ENCODE assay signal across 23 mouse cellular contexts in genomic region chr9:110632671-110633070, GRCm38 (mm10). TPM values are rescaled to one million over a fixed set of nuclear protein-coding genes. Genes with fewer than 3 reads are reported as not detected.
DNase-seq lines count a peak whose midpoint lies in the region; TF ChIP-seq lines count a peak whose summit lies in the region.
"Had no signal": no experiment of that assay in that cellular context is flagged by ENCODE, and none has a peak within 500 bp of the region (broad histone marks: within the 10 kb centered on the region; RNA-seq: fewer than 3 reads in every experiment).

No protein-coding gene starts in this region.

- H3K9ac ChIP-seq in ES-Bruce4 (ENCODE audit: low read depth, poor library complexity, severe bottlenecking) = peak overlapping the region; percentile 20
- H3K9ac ChIP-seq: heart, embryonic 13.5 days; hindbrain, embryonic 14.5 days had no signal

- peak overlapping the region; percentile 41 for H3K4me3 ChIP-seq in ES-Bruce4 (ENCODE audit: low read depth, low read length)
- H3K4me3 ChIP-seq: erythroblast, embryonic 14.5 days had no signal

- no peak for TF ChIP-seq CTCF in ES-Bruce4 (IDR thresholded peaks at IDR 0.05; ENCODE audit: low read depth, low read length)

- H3K4me1 ChIP-seq in ES-Bruce4 (ENCODE audit: control insufficient read depth, insufficient read depth, low read length) = no peaks in the 10 kb centered on the region

- H3K9me3 ChIP-seq in ES-Bruce4 (replicated peaks; ENCODE audit: control insufficient read depth, insufficient read depth, low read length, poor library complexity, severe bottlenecking) = no peaks in the 10 kb centered on the region
- H3K9me3 ChIP-seq: embryonic facial prominence, embryonic 13.5 days; forebrain, embryonic 12.5 days; forebrain, embryonic 15.5 days; heart, embryonic 10.5 days; heart, embryonic 13.5 days had no signal

- no peak overlapping the region for H3K27ac ChIP-seq in ES-Bruce4 (ENCODE audit: insufficient read depth, low read length)
- H3K27ac ChIP-seq: embryonic facial prominence, embryonic 13.5 days; forebrain, embryonic 12.5 days; forebrain, embryonic 15.5 days; heart, embryonic 10.5 days; heart, embryonic 13.5 days; hindbrain, embryonic 14.5 days; hindbrain, postnatal 0 days had no signal

- DNase-seq in adrenal gland, postnatal 10 days = peak; percentile 47
- DNase-seq in adrenal gland, postnatal 25 days = no peak
- peak; percentile 2 for DNase-seq in kidney, adult 11 months
- no peak for DNase-seq in kidney, adult 8-10 months
- DNase-seq in heart, adult 8-10 months (ENCODE audit: low spot score) = no peak
- DNase-seq: B cell, adult 2 months; cerebellum, adult 8-10 months; cerebellum, postnatal 14 days; gastrocnemius, postnatal 25 days; heart, adult 18-20 months; heart, postnatal 14 days; heart, postnatal 4 days; kidney, adult 2 months had no signal

- no peak for TF ChIP-seq EP300 in ES-Bruce4 (IDR thresholded peaks at IDR 0.05; ENCODE audit: insufficient read depth, low read depth, low read length)

- H3K36me3 ChIP-seq in ES-Bruce4 (ENCODE audit: control insufficient read depth, insufficient read depth, low read length, poor library complexity, severe bottlenecking) = no peaks in the 10 kb centered on the region
- H3K36me3 ChIP-seq: embryonic facial prominence, embryonic 13.5 days; forebrain, embryonic 12.5 days; forebrain, embryonic 15.5 days had no signal

- H3K27me3 ChIP-seq in ES-Bruce4 (ENCODE audit: control insufficient read depth, insufficient read depth, low read length, poor library complexity, severe bottlenecking) = no peaks in the 10 kb centered on the region
- H3K27me3 ChIP-seq: CH12.LX had no signal

- no peak for TF ChIP-seq POLR2A in ES-Bruce4 (IDR thresholded peaks at IDR 0.05; ENCODE audit: insufficient read depth, low read length)

RNA-seq across cellular contexts. Expression of gene Nradd, which starts 8.4 kb away (rescaled TPM):
- 1 to 10 TPM; 7.7 to 9.8 TPM for total RNA-seq in adrenal gland, postnatal 10 days (2021)
- 18.5 and 20.9 TPM in 2 replicates for total RNA-seq in adrenal gland, postnatal 25 days (2021)
- polyA plus RNA-seq in ES-Bruce4 (2011; ENCODE audit: insufficient read depth, insufficient read length, low read depth, missing spikeins) = 43.5 and 48.0 TPM in 2 replicates
- 1 to 10 TPM in 2 of 4 experiments, under 1 TPM in 2; 0.79 to 1.4 (median 0.97) TPM for total RNA-seq in heart, adult 8-10 months (2022)

RNA-seq across cellular contexts. Expression of gene Nbeal2, which starts 21.3 kb away (rescaled TPM):
- 10 to 100 TPM in 1 of 2 experiments, 1 to 10 TPM in 1; 8.2 to 12.0 TPM for total RNA-seq in adrenal gland, postnatal 10 days (2021)
- total RNA-seq in adrenal gland, postnatal 25 days (2021) = 7.9 and 10.1 TPM in 2 replicates
- polyA plus RNA-seq in ES-Bruce4 (2011; ENCODE audit: insufficient read depth, insufficient read length, low read depth, missing spikeins) = 10.3 and 11.6 TPM in 2 replicates
- total RNA-seq in heart, adult 8-10 months (2022) = 10 to 100 TPM in 1 of 4 experiments, 1 to 10 TPM in 3; 5.8 to 10.8 (median 8.5) TPM

RNA-seq across cellular contexts. Expression of gene Ccdc12, which starts 23.6 kb away (rescaled TPM):
- total RNA-seq in adrenal gland, postnatal 10 days (2021) = 10 to 100 TPM; 64.3 to 66.0 TPM
- total RNA-seq in adrenal gland, postnatal 25 days (2021) = 64.0 and 69.5 TPM in 2 replicates
- polyA plus RNA-seq in ES-Bruce4 (2011; ENCODE audit: insufficient read depth, insufficient read length, low read depth, missing spikeins) = 33.5 and 40.5 TPM in 2 replicates
- total RNA-seq in heart, adult 8-10 months (2022) = 10 to 100 TPM; 56.2 to 69.2 (median 65.3) TPM

Comparison
In these comparisons a context has a peak if more than half of its experiments do, and no peak if none do; other contexts are left out.
1. DNase-seq: peak in adrenal gland, postnatal 10 days (single experiment) and kidney, adult 11 months (single experiment); none in adrenal gland, postnatal 25 days (single experiment), kidney, adult 8-10 months (0 of 2) and heart, adult 8-10 months (single experiment).